Mouse (Mus musculus): ENCODE measurements at regions not wholly inside any gene's neighbourhood (a gene's known extent, or its start where the extent isn't known, plus 50 kb on each side); places are given as distances from the start of the nearest gene placed in this dataset.
A peak's percentile ranks its signal among the peaks of the same experiment; 100 is the strongest.

- no peak for DNase-seq
Observed at GRCm38 (mm10) chr6:127351691-127352090, 94.9 kb upstream of the Parp11 start.

- no peak for DNase-seq
Observed at GRCm38 (mm10) chr6:127355112-127355511, 91.5 kb upstream of the Parp11 start.

GRCm38 (mm10) chr6:127356442-127356841 is 90.2 kb upstream of the Parp11 start:
- peak; percentile 30 for DNase-seq

- DNase-seq, result no peak
Observed at GRCm38 (mm10) chr6:127358805-127359204, 87.8 kb upstream of the Parp11 start.

GRCm38 (mm10) chr6:127359391-127359874 is 87.2 kb upstream of the Parp11 start:
- DNase-seq, result peak; percentile 90

- DNase-seq, result no peak
Observed at GRCm38 (mm10) chr6:127362166-127362565, 84.5 kb upstream of the Parp11 start.

- no peak for DNase-seq
Observed at GRCm38 (mm10) chr6:127362966-127363752, 83.5 kb upstream of the Parp11 start.

- DNase-seq, result no peak
Observed at GRCm38 (mm10) chr6:127363871-127364590, 82.6 kb upstream of the Parp11 start.

GRCm38 (mm10) chr6:127364591-127365187 is 82.0 kb upstream of the Parp11 start:
- no peak for DNase-seq

- no peak for DNase-seq
Observed at GRCm38 (mm10) chr6:127365246-127365645, 81.4 kb upstream of the Parp11 start.

GRCm38 (mm10) chr6:127365651-127366050 is 81.0 kb upstream of the Parp11 start:
- DNase-seq, result no peak

- no peak for DNase-seq
Observed at GRCm38 (mm10) chr6:127373052-127373451, 73.6 kb upstream of the Parp11 start.

- DNase-seq, result no peak
Observed at GRCm38 (mm10) chr6:127373797-127374463, 72.7 kb upstream of the Parp11 start.

GRCm38 (mm10) chr6:127374464-127375143 is 72.0 kb upstream of the Parp11 start:
- peak; percentile 17 for DNase-seq

GRCm38 (mm10) chr6:127375144-127375529 is 71.5 kb upstream of the Parp11 start:
- DNase-seq, result no peak

- no peak for DNase-seq
Observed at GRCm38 (mm10) chr6:127375711-127376199, 70.9 kb upstream of the Parp11 start.

- no peak for DNase-seq
Observed at GRCm38 (mm10) chr6:127378701-127379100, 67.9 kb upstream of the Parp11 start.

GRCm38 (mm10) chr6:127379511-127379910 is 67.1 kb upstream of the Parp11 start:
- DNase-seq, result peak; percentile 56

- no peak for DNase-seq
Observed at GRCm38 (mm10) chr6:127381148-127381888, 65.3 kb upstream of the Parp11 start.

- no peak for DNase-seq
Observed at GRCm38 (mm10) chr6:127391258-127392011, 55.2 kb upstream of the Parp11 start.

Data from lung, postnatal 14 days (tissue).